In genomic region chr10:59948363-59949254, GRCm38 (mm10) we compare ENCODE assay signal across 7 mouse cellular contexts. TPM values are rescaled to one million over a fixed set of nuclear protein-coding genes. Genes with fewer than 3 reads are reported as not detected.
DNase-seq lines count a peak whose midpoint lies in the region; ATAC-seq lines count a peak whose summit lies in the region.

No protein-coding gene starts in this region.

- peak overlapping the region; percentile 80 for H3K4me3 ChIP-seq in hindbrain, embryonic 15.5 days
- H3K4me3 ChIP-seq in midbrain, embryonic 12.5 days, result no peak overlapping the region

- H3K27me3 ChIP-seq in hindbrain, embryonic 15.5 days, result no peaks in the 10 kb centered on the region
- no peaks in the 10 kb centered on the region for H3K27me3 ChIP-seq in midbrain, embryonic 12.5 days

- peak overlapping the region; percentile 95; the same call in 1 of the 2 replicates for H3K27ac ChIP-seq in hindbrain, embryonic 15.5 days (replicated peaks)
- H3K27ac ChIP-seq in midbrain, embryonic 12.5 days (replicated peaks), result peak overlapping the region; percentile 31; the same call in 1 of the 2 replicates

- H3K4me1 ChIP-seq in hindbrain, embryonic 15.5 days (replicated peaks), result peaks cover 45% of the 10 kb centered on the region
- H3K4me1 ChIP-seq in midbrain, embryonic 12.5 days, result peaks cover 41% of the 10 kb centered on the region

- WGBS in hindbrain, embryonic 15.5 days, result 54% methylated on average over 6 of the region's 6 CpGs
- 63% methylated on average over 6 of the region's 6 CpGs for WGBS in midbrain, embryonic 12.5 days

- peak; percentile 28 for DNase-seq in thymus, postnatal 4 days
- no peak for DNase-seq in thymus, adult 18-20 months
- DNase-seq in fibroblast of lung, adult 2 months (ENCODE audit: low read depth), result peak; percentile 58
- DNase-seq in right cerebral cortex, adult 18-20 months, result no peak
- DNase-seq in right cerebral cortex, postnatal 10 days (ENCODE audit: low spot score in 2 of 2), result no peak

- H3K36me3 ChIP-seq in hindbrain, embryonic 15.5 days, result peaks cover 4% of the 10 kb centered on the region; the same call in 1 of the 2 replicates
- no peaks in the 10 kb centered on the region for H3K36me3 ChIP-seq in midbrain, embryonic 12.5 days

- H3K4me2 ChIP-seq in hindbrain, embryonic 15.5 days, result peak overlapping the region; percentile 71
- H3K4me2 ChIP-seq in midbrain, embryonic 12.5 days (replicated peaks), result no peak overlapping the region; the same call in 1 of the 2 replicates

- H3K9ac ChIP-seq in hindbrain, embryonic 15.5 days, result no peak overlapping the region; the same call in 1 of the 2 replicates
- H3K9ac ChIP-seq in midbrain, embryonic 12.5 days (replicated peaks), result no peak overlapping the region

- no peaks in the 10 kb centered on the region for H3K9me3 ChIP-seq in hindbrain, embryonic 15.5 days
- no peaks in the 10 kb centered on the region for H3K9me3 ChIP-seq in midbrain, embryonic 12.5 days

- no peak for ATAC-seq in hindbrain, embryonic 15.5 days (ENCODE audit: low FRiP score, low read depth)
- ATAC-seq in midbrain, embryonic 12.5 days (ENCODE audit: low FRiP score, low read depth), result no peak

RNA-seq across cellular contexts. Expression of gene Ddit4, which starts 3.0 kb away (rescaled TPM):
- polyA plus RNA-seq in hindbrain, embryonic 15.5 days (2015; fragmentation: Nextera tagmentation; extraction: Ambion mirVana), result 68.9 and 71.1 TPM in 2 replicates
- polyA plus RNA-seq in midbrain, embryonic 12.5 days (2016; fragmentation: Nextera tagmentation; extraction: Ambion mirVana), result 47.6 and 51.6 TPM in 2 replicates

RNA-seq across cellular contexts. Expression of gene Ascc1, which starts 54.0 kb away (rescaled TPM):
- polyA plus RNA-seq in hindbrain, embryonic 15.5 days (2015; fragmentation: Nextera tagmentation; extraction: Ambion mirVana), result 46.4 and 49.1 TPM in 2 replicates
- polyA plus RNA-seq in midbrain, embryonic 12.5 days (2016; fragmentation: Nextera tagmentation; extraction: Ambion mirVana), result 37.4 and 39.6 TPM in 2 replicates

RNA-seq across cellular contexts. Expression of gene Anapc16, which starts 54.3 kb away (rescaled TPM):
- polyA plus RNA-seq in hindbrain, embryonic 15.5 days (2015; fragmentation: Nextera tagmentation; extraction: Ambion mirVana), result 106 and 120 TPM in 2 replicates
- polyA plus RNA-seq in midbrain, embryonic 12.5 days (2016; fragmentation: Nextera tagmentation; extraction: Ambion mirVana), result 110 and 115 TPM in 2 replicates

Comparison
In these comparisons a context has a peak if more than half of its experiments do, and no peak if none do; other contexts are left out.
1. DNase-seq: peak in thymus, postnatal 4 days (single experiment) and fibroblast of lung, adult 2 months (single experiment); none in thymus, adult 18-20 months (0 of 2), right cerebral cortex, adult 18-20 months (single experiment) and right cerebral cortex, postnatal 10 days (0 of 2).